Mouse (Mus musculus): ENCODE results near the gene Stk10.
"Not testable (repeated sequence)": the region's sequence is repeated elsewhere in the genome, so short reads cannot be mapped to it uniquely, and the experiment has no call there.

The Stk10 gene

DNA sequence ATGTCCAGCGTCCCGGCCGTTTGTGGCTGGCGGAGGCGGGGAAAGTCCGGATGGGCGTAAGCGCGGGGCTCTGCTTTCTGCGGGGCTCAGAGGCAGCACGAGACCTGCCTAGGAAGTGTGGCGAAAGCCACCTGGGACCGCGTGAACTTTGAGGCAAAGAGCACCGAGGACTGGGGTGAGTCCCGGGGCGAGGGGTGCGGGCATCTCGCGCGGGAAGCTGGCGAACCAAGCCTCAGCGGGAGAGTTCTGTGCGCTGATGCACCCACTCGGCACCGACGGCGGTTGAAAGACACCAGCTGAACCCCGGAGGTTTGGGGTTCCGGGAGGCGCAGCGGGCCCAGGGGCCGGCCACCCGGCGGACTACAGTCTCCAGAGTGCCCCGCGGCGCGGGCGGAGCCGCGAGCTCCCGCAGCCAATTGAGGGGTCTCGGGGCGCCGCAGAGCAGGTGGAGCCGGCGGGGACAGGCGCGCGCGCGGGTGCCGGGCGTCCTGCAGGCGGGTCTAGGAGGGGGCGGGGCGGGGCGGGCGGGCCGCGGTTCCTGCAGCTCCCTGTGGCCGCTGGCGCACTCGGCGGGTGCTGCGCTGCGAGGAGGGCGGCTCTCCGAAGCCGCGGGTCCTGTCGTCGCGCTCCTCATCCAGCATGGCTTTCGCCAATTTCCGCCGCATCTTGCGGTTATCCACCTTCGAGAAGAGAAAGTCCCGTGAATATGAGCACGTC lies at the start of gene Stk10:
Stk10 (plus strand) TSS at position 541 of the 717 bp plus-strand sequence.
- DNase-seq: peak; percentile 89 to 90

GRCm38 (mm10) chr11:32485290-32485689 lies 47.8 kb upstream of the Stk10 start:
- no peak for DNase-seq

DNA sequence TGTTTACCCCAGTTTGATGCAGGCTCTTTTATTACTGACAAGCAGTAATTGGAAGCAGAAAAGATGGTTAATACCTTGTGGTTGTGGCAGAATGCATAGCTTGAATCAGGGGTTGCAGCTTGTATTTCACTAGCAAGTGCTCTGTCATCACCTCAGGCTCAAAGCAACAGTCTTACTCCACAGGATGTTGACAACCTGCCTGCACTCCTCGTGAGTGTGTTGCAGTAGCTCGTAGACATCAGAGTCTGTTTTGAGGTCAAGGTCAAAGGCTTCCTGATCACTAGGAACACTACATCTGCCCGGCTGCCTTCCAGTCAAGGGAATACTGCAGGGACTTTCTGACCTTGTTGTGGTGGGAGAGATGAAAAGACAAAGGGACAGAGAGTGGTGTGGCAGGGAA lies 46.5 kb upstream of the Stk10 start:
- DNase-seq: no peak

GRCm38 (mm10) chr11:32487501-32487900 lies 45.6 kb upstream of the Stk10 start:
- DNase-seq: no peak

- DNase-seq: no peak
Observed at GRCm38 (mm10) chr11:32488344-32488743, 44.8 kb upstream of the Stk10 start.

DNA sequence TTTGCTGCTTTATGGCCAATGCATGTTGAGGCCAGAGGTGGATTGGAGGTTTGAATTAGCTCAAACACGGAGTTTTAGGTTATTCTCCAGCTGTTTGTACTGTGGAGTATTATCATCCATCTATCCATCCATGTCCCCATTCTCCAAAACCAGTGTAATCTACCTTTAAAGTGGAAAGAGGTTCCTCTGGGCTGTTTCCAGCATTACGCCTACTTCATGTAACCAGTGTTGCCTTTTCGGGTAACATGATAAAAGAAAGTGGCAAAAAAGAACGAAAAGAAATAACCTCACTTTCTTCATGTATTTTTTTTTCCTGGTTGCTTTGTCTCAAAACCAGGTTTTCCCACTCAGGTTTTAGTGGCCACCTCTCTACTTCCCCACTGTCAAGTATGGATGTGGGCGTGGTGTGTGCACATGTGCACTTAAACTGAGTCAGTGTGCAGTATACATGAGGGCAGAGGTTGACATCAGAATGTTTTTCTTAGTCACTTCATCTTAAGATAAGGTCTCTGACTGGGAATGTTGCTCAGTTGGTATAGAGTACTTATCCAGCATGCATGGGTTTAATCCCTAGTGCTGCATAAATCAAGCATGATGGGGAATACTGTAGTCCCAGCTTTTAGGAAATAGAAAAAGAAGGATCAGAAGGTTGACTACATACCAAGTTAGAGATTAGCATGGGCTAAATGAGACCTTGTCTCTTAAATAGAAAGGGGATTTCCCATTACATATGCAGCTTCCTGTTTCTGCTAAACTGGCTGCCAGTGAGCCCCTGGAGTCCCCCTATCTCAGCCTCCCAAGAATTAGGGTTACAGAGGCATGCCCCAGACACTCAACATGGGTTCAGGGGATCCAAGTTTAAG lies 44.1 kb upstream of the Stk10 start:
- DNase-seq: no peak

GRCm38 (mm10) chr11:32491079-32491478 lies 42.0 kb upstream of the Stk10 start:
- no peak for DNase-seq

DNA sequence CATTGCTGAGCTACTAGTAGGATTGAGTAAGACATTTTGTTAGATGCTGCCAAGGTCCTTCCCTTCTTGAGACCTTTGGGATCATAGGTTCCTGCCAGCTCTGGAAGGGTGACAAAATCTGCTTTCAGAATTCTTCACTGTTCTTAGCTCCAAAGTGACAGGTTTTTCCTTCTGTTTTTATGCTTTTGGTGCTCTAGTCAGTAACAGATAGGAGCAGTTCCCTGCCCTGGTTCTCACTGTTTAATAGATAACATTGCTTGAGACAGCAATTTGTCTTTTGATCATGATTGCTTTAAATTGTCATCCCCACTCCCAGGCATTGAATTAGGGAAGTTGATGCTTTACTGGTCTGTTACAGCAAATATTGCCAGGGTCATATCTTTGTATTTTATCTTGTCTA lies 39.8 kb upstream of the Stk10 start:
- DNase-seq: peak in 1 of 2 experiments; percentile 4

GRCm38 (mm10) chr11:32495283-32495682 lies 37.8 kb upstream of the Stk10 start:
- no peak for DNase-seq

GRCm38 (mm10) chr11:32498757-32499535 lies 34.2 kb upstream of the Stk10 start:
- DNase-seq: no peak

- no peak for DNase-seq
Observed at GRCm38 (mm10) chr11:32499931-32500330, 33.2 kb upstream of the Stk10 start.

GRCm38 (mm10) chr11:32503711-32504110 lies 29.4 kb upstream of the Stk10 start:
- DNase-seq: no peak

GRCm38 (mm10) chr11:32505091-32505739 lies 27.9 kb upstream of the Stk10 start:
- no peak for DNase-seq

GRCm38 (mm10) chr11:32510930-32511329 lies 22.2 kb upstream of the Stk10 start:
- DNase-seq: no peak

- DNase-seq: not testable (repeated sequence)
Observed at GRCm38 (mm10) chr11:32514853-32515252, 18.3 kb upstream of the Stk10 start.

GRCm38 (mm10) chr11:32516091-32516490 lies 17.0 kb upstream of the Stk10 start:
- DNase-seq: no peak

DNA sequence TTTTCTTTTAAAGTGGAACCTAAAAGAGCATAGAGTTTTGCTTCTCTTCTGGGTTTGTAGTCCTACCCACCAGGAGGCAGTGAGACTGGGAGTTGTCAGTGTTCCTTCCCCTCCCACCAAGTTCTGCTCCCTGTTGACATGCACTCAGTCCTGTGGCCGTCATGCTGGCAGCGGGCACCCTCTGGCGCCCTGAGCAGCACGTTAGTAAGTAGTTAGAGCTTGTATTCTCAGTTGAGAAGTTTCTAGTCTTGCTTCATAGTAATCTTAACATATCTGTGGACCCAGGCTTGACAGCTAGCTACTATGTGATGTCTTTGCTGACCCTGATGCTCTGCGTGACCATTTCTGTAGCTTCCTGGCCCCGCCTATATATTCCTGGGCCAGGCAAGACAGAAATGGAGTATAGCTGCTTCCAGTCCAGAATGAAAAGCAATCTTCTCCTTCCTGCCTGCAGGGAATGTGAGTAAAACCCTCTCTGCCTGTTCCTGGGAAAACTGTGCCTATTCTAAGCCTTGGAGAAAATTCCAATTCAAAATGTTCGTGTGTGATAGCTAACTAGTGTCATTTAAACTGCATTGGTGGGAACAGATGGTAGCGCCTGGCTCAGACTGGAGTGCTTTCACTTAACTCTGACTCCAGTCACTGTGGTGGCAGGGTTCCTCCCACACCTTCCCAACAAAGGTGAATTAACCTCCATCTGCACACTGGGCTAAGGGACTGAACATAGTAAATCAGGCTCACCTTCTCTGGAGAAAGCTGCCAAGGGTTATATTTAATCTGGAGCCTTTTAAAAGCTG lies 16.0 kb upstream of the Stk10 start:
- no peak for DNase-seq

- no peak for DNase-seq
Observed at GRCm38 (mm10) chr11:32518770-32519169, 14.3 kb upstream of the Stk10 start.

DNA sequence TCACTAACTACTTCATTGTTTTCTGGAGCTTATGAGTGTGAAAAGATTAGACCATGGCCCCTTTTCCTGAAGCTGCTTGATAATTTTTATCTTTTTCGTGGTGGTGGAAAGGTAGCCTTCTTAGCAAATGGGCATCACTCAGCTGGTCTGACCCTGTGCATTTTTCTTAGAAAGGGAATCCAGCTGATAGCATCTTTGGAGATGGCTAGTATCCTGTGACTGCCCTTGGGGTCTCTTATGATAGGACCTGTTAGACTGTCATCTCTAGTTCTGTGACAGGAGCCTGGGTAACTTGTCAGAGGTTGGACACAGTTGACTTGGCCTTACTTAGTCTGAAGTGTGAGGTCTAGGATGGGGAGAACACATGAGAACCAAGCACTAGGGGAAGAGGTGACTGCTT lies 13.8 kb upstream of the Stk10 start:
- DNase-seq: no peak

- no peak for DNase-seq
Observed at GRCm38 (mm10) chr11:32521246-32521645, 11.9 kb upstream of the Stk10 start.

DNA sequence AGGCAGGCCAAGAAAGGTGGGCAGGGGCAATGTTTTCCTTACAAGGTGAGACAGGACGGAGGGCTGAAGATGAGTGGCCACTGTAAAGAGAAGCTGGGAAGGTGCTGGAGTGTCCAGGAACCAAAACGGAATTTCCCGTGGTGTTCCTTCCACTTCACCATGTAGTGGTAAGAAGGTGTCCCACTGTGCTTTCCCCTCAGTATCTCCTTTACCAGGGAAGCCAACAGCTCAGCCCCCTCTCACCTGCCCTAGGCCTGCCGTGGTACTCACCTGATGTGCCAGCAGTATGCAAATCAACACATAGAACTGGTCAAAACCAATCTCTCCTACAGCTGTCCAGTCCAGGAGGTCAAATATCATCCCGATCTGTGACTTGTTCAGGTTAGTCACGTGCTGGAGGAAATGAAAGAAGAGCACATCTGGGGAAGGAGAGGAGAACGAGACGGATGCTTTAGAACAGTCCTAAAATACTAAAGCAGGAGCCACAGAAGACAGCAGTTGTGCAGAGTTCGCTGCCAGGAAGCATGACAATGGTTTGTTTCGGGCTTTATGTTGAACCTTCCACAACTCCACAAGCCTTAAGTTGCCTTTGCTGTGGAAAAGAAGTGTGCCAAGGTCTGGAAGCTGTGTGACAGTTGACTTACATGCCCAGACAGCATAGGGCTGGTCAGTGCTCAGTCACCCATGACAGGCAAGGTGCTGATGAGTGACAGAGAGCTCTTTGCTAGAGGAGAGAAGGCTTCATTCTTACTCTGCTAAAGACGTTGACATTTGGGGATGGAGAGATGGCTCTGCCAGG lies 8.8 kb upstream of the Stk10 start:
- no peak for DNase-seq
